Mouse (Mus musculus) limb, embryonic 15.5 days (tissue): Measurements from ENCODE around the gene Sorbs1. TPM values are rescaled to one million over a fixed set of nuclear protein-coding genes. Genes with fewer than 3 reads are reported as not detected.

Experiments used
- ATAC-seq: fragments of 200-750 bp; cut with Nextera tagmentation; 2 replicates; pipeline ENCODE4 v1.8.0; 2017; ENCODE audit warnings: low read depth, moderate TSS enrichment; ENCODE audit not compliant: insufficient number of reproducible peaks, low FRiP score, low TSS enrichment
- H3K27ac ChIP-seq: fragments of 300-500 bp; sonication (generic); 2 replicates; pipeline ENCODE4 v1.5.1; 2015; ENCODE audit warnings: moderate library complexity, mild to moderate bottlenecking, inconsistent platforms
- H3K27me3 ChIP-seq: fragments of 300-500 bp; sonication (generic); 2 replicates; pipeline ENCODE4 v1.6.1; 2015; ENCODE audit warnings: inconsistent platforms
- H3K36me3 ChIP-seq: fragments of 300-500 bp; sonication (generic); 2 replicates; pipeline ENCODE4 v1.6.1; 2015; ENCODE audit warnings: inconsistent platforms
- H3K4me1 ChIP-seq: fragments of 300-500 bp; sonication (generic); 2 replicates; pipeline ENCODE4 v1.6.1; 2015; ENCODE audit warnings: inconsistent platforms
- H3K4me2 ChIP-seq: fragments of 300-500 bp; sonication (generic); 2 replicates; pipeline ENCODE4 v1.6.1; 2015; ENCODE audit warnings: mild to moderate bottlenecking, inconsistent platforms
- H3K4me3 ChIP-seq: fragments of 300-500 bp; sonication (generic); 2 replicates; pipeline ENCODE4 v1.5.1; 2015; ENCODE audit warnings: mild to moderate bottlenecking, inconsistent platforms
- H3K9ac ChIP-seq: fragments of 300-500 bp; sonication (generic); 2 replicates; pipeline ENCODE4 v1.6.1; 2015; ENCODE audit warnings: inconsistent platforms
- H3K9me3 ChIP-seq: fragments of 300-500 bp; sonication (generic); 2 replicates; pipeline ENCODE4 v1.6.1; 2016; ENCODE audit warnings: inconsistent platforms
- WGBS: fragments of 180-500 bp; shearing (Covaris S2); methylation state at CpG from one replicate; pipeline ENCODE4 v1.1.7; 2015; 5-methylcytosine and 5-hydroxymethylcytosine counted together
- polyA plus RNA-seq: library from polyadenylated mRNA; unstranded; fragments of >200 nt; fragmentation: Nextera tagmentation; extraction: Ambion mirVana; gene quantifications from 2 replicates; pipeline ENCODE4 v1.2.1, GENCODE M21; 2015

Sorbs1 gene
- polyA plus RNA-seq, 1 experiment from 2014 or later, result 45.6 TPM

DNA sequence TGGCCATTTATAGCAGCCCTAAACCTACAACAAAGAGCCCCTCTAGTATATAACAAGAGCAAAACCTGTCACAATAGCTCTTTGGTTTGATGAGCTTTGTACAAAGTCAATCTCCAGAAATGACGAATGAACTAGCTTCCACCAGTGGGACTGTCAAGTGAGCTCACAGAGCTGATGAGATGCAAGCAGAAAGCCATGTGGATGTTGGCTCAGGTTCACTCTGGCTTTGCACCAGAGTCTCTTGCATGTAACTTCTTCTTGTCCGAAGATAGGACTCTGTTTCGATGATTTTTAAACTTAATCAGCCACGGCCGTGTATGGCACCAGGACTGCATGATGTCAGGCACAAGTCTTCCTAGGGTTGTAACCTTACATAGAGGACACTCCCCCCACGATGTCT lies 133.6 kb downstream of the Sorbs1 start:
- Histone ChIP-seq H3K9me3 (no peaks in the 10 kb centered on the region), H3K9ac (no peak overlapping the region), H3K36me3 (peaks cover 8% of the 10 kb centered on the region; the same call in 1 of the 2 replicates), H3K4me2 (no peak overlapping the region), H3K4me3 (no peak overlapping the region), H3K4me1 (peaks cover 7% of the 10 kb centered on the region), H3K27me3 (no peaks in the 10 kb centered on the region), H3K27ac (no peak overlapping the region; the same call in 1 of the 2 replicates)
- no peak for ATAC-seq
- WGBS, result 70% methylated on average over 6 of the region's 6 CpGs

DNA sequence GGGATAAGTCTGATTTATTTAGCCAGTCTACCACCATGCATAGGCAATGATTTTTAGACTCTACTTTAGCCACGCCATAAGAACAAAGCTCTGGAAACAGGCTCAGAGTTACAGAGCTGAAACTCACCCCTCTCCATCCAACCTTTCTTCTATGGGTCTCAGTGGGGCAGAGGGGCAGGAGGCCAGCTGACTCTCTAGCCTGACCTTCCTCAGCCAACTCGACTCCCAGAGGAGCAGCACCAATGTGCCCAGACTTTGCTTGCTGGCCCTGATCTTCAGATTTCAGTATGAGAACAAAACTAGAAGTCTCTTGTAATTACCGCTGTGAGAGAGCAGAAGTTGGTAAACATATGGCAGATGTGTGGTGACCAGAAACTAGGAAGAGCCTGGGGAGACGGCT lies 134.5 kb downstream of the Sorbs1 start:
- Histone ChIP-seq H3K4me1 (peaks cover 7% of the 10 kb centered on the region), H3K36me3 (peaks cover 8% of the 10 kb centered on the region; the same call in 1 of the 2 replicates), H3K9me3 (no peaks in the 10 kb centered on the region), H3K9ac (no peak overlapping the region), H3K4me2 (no peak overlapping the region), H3K4me3 (no peak overlapping the region), H3K27me3 (no peaks in the 10 kb centered on the region), H3K27ac (no peak overlapping the region)
- ATAC-seq, result no peak
- 85% methylated on average over 4 of the region's 4 CpGs for WGBS

DNA sequence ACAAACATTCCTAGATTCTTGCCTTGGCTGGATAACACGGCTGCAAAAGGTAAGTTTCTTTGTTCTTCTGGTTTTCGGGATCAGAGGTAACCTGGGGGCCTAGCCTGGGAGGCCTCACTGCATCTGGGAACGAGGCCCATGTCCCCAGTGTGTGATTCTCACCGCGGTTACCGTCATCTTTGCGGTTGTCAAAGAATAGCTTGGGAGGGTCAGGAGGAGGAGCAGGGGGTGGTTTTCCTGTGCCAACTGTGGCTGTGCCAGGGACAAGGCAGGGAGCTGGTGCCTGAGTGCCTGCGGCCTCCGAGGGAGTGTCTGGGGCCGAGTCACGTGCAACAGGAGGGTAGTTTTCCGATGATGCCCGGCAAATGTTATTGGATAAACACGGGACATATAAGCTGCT lies 135.9 kb downstream of the Sorbs1 start:
- no peak for ATAC-seq
- Histone ChIP-seq H3K9ac (no peak overlapping the region), H3K27ac (no peak overlapping the region), H3K4me1 (peaks cover 7% of the 10 kb centered on the region), H3K4me3 (no peak overlapping the region), H3K9me3 (no peaks in the 10 kb centered on the region), H3K36me3 (peaks cover 8% of the 10 kb centered on the region; the same call in 1 of the 2 replicates), H3K27me3 (no peaks in the 10 kb centered on the region), H3K4me2 (no peak overlapping the region)
- 81% methylated on average over 14 of the region's 14 CpGs for WGBS

DNA sequence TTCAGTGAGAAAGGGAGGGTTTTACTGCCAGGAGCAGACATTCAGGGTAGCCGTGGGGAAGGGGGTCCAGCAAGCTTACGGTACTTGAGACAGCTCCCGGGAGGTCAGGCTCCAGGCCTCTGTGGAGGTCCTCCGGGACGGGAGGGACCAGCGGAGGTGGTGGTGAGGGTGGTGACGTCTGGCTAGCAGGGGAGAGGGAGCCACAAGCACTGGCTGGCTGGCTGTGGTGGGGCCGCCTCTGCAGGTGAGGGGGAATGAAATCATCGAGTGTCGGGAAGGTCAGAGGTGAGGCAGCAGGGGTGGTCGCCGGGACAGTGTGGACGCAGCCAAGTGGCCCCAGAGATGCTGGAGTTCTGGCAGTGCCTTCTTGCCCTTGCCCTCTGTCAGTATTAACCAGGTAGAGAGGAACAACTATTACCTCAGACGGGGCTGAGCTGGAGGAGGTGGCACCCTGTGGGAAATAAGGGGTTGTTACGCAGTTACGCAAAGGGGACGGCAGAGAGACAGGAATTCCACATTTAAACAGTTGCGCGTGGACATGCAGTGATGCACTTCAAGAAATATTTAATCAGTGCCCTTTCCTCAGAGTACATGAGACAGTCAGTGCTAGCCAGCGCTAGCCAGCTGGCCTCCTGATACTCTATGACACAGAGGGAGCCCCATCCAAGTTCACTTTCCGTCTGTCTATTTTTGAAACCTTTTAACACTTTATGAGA lies 136.9 kb downstream of the Sorbs1 start:
- Histone ChIP-seq H3K4me1 (peaks cover 7% of the 10 kb centered on the region), H3K9ac (no peak overlapping the region), H3K9me3 (no peaks in the 10 kb centered on the region), H3K4me2 (no peak overlapping the region), H3K36me3 (peaks cover 8% of the 10 kb centered on the region; the same call in 1 of the 2 replicates), H3K27me3 (no peaks in the 10 kb centered on the region), H3K27ac (no peak overlapping the region), H3K4me3 (no peak overlapping the region)
- WGBS, result 68% methylated on average over 21 of the region's 21 CpGs
- ATAC-seq, result no peak

DNA sequence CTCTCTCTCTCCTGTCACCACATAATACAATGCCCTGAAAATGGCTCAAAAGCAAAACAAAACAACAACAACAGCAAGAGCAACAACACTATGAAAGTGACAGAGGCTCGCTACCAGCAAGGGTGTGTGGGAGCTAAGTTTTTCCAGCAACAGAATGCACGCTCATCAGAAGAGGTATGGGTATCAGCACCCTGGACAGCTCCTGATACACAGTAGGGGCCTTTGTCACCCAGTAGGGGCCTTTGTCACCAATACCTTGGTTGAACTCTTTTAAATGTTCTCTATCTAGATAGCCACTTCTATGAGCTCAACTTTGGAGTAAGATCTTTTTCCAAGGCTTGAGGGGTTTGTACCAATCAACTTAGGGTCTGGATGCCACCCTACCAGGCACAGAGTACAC lies 138.9 kb downstream of the Sorbs1 start:
- Histone ChIP-seq H3K4me3 (no peak overlapping the region), H3K4me2 (no peak overlapping the region), H3K9ac (no peak overlapping the region), H3K4me1 (peaks cover 12% of the 10 kb centered on the region), H3K36me3 (peaks cover 8% of the 10 kb centered on the region; the same call in 1 of the 2 replicates), H3K27me3 (no peaks in the 10 kb centered on the region), H3K9me3 (no peaks in the 10 kb centered on the region), H3K27ac (no peak overlapping the region)
- no peak for ATAC-seq
- WGBS, result 87% methylated on average over 2 of the region's 2 CpGs

DNA sequence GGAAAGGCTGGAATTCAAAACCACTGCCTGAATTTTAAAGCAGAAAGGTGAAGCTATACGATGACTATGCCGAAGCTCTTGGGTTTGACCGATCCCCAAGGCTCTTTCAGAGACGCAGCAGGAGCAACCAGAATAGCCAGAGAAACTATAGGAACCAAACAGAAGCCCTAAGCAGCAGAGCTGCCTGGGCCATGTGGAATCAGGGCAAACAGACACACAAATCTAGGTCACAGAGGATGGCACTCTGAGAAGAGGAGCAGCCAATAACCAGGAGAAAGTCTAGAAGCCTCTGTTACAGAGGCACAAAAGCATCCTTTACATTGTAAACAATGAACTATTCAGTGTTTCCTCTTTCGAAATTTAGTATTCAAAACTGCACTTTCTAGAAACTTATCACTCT lies 140.9 kb downstream of the Sorbs1 start:
- H3K4me3 ChIP-seq, result no peak overlapping the region
- peaks cover 9% of the 10 kb centered on the region for H3K4me1 ChIP-seq

DNA sequence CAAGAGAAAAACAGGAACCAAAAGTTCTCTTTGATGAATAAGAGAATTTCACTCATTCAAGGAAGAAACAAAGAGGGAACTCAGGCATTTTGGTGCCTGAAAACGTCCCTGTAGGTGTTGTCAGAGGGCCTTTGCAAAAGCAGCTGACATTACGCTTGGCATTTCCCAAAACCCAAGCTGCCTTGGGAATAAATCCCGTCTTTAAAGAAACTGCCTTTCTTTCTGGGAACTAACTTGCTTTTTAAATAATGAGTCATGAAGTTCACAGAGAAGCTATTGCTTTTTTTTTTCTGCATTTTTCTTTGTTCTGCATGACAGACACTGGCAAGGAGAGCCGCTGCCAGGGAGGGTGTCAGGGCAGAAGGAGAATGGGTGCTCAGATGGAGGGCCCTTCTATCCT lies 141.7 kb downstream of the Sorbs1 start:
- Histone ChIP-seq H3K9me3 (no peaks in the 10 kb centered on the region), H3K27ac (no peak overlapping the region), H3K27me3 (no peaks in the 10 kb centered on the region), H3K36me3 (peaks cover 8% of the 10 kb centered on the region; the same call in 1 of the 2 replicates), H3K4me3 (no peak overlapping the region), H3K4me1 (peaks cover 7% of the 10 kb centered on the region; the same call in 1 of the 2 replicates), H3K4me2 (no peak overlapping the region), H3K9ac (no peak overlapping the region)
- ATAC-seq, result no peak
- WGBS, result 60% methylated on average over 4 of the region's 4 CpGs

More for the DNA sequence above, 140.9 kb downstream of the Sorbs1 start:
- Histone ChIP-seq H3K36me3 (peaks cover 8% of the 10 kb centered on the region; the same call in 1 of the 2 replicates), H3K27ac (no peak overlapping the region), H3K27me3 (no peaks in the 10 kb centered on the region), H3K9me3 (no peaks in the 10 kb centered on the region), H3K4me2 (no peak overlapping the region), H3K9ac (no peak overlapping the region)
- no peak for ATAC-seq
- 95% methylated on average over 5 of the region's 5 CpGs for WGBS

DNA sequence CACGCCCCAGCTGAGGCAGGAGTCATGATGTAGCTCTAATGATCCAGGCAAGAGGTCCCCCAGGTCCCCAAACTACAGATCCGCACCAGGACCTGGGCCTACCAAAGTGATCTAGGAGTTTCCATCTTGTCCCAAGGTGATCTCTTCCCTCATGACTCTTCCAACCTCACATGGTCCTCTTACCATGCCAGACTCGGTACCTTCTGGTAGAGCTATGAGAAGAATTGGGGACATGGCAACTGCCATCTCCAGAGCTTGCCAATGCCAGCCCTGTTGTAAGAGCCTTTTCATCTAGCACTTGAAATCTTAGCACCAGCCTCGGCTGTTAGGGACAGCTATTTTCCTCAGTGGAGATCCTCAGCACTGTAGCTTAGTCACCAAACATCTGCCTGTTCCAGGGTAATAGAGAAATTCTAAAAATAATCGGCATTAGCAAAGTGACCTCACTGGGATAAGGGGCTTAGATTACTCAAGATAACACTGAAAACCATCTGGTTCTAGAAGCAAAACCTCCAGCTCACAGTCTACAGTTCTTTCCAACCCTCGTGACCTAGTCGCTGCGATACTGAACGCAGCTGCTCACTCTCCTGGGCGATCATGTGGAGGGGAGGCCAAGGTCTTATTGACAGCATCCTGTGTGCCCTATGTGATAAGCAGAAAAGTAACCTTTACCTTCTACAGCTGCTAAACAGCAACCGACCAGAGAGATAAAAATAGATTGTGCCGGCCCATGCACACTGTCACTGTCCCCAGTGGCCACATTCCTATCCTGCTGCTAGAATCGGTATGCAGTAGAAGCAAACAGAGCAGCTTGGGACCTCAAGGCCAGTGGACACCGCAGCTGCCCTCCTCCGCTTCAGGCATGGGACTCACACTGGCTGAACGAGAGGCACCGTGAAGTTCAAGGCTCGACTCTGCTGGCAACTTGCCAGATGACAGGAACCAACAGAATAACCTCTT lies 143.4 kb downstream of the Sorbs1 start:
- no peak overlapping the region for H3K9ac ChIP-seq
- no peaks in the 10 kb centered on the region for H3K36me3 ChIP-seq
- H3K27me3 ChIP-seq, result no peaks in the 10 kb centered on the region
- no peak overlapping the region for H3K27ac ChIP-seq
- H3K4me3 ChIP-seq, result no peak overlapping the region
- peak; percentile 33; the same call in 1 of the 2 replicates for ATAC-seq
- H3K4me1 ChIP-seq, result peaks cover 16% of the 10 kb centered on the region
- no peak overlapping the region for H3K4me2 ChIP-seq
- H3K9me3 ChIP-seq, result no peaks in the 10 kb centered on the region
- 70% methylated on average over 18 of the region's 18 CpGs for WGBS

DNA sequence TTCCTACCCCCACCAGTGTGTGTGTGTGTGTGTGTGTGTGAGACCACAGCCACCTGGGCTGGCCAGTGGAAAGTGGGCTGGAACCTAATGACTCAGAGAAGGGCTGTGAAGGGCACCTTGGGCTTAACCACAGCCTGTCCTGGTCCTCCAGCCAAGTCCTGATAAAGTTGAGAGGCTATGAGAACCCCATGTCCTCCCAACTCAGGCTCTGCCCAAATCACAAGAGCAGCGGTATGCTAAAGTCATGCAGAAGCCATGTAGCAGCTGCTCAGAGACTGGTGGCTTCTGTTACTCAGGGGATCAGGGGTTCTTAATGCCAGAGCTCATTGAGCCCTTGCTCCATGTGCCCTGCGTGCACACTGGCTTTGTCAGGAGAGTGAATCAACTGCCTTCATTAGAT lies 145.1 kb downstream of the Sorbs1 start:
- 89% methylated on average over 2 of the region's 2 CpGs for WGBS
- ATAC-seq, result no peak
- no peak overlapping the region for H3K9ac ChIP-seq

DNA sequence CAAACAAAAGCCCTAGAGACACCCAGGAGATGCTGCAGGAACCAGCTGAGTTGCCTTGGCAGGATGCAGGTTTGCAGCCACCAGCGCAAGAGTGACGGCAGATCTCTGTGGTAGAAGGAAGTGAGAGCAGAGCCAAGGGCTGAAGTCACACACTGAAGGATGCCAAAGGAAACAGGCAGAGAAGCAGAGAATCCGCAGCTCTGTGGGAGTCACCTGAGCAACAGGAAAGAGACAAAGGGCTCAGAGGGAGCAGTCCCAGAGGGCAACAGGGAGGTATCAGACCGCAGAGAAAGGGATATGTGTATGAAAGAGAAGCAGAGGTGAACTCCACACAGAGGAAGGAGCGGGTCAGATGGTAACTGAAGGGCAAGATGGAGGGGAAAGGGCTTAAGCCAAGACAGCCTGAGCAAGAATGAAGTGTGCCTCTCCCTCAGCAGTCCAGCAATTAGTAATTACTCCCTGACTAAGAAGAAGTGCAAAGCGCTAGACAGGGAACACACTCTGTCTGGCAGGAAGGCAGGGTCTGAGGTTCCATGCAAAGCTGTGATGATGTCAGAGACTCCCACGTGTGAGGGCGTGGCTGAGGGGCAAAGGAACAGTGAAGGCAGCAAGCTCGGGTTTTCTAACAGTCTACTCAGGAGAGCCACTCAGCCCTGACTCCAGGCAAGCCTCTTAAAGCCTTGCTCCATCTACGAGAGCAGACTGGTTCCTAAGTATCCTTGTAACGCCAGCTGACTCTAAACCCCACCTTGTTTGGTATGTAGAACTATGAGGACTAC lies 147.2 kb downstream of the Sorbs1 start:
- H3K4me3 ChIP-seq, result no peak overlapping the region
- WGBS, result 30% methylated on average over 11 of the region's 11 CpGs
- peak; percentile 37; the same call in 1 of the 2 replicates for ATAC-seq
- no peaks in the 10 kb centered on the region for H3K27me3 ChIP-seq
- H3K27ac ChIP-seq, result peak overlapping the region; percentile 65
- H3K9me3 ChIP-seq, result no peaks in the 10 kb centered on the region
- H3K9ac ChIP-seq, result no peak overlapping the region
- H3K36me3 ChIP-seq, result peaks cover 16% of the 10 kb centered on the region
- H3K4me1 ChIP-seq, result peaks cover 16% of the 10 kb centered on the region
- peak overlapping the region; percentile 26; the same call in 1 of the 2 replicates for H3K4me2 ChIP-seq

More for the DNA sequence above, 145.1 kb downstream of the Sorbs1 start:
- H3K27ac ChIP-seq, result no peak overlapping the region
- H3K36me3 ChIP-seq, result peaks cover 15% of the 10 kb centered on the region
- no peaks in the 10 kb centered on the region for H3K9me3 ChIP-seq
- no peak overlapping the region for H3K4me3 ChIP-seq
- no peaks in the 10 kb centered on the region for H3K27me3 ChIP-seq
- peaks cover 16% of the 10 kb centered on the region for H3K4me1 ChIP-seq
- H3K4me2 ChIP-seq, result no peak overlapping the region

DNA sequence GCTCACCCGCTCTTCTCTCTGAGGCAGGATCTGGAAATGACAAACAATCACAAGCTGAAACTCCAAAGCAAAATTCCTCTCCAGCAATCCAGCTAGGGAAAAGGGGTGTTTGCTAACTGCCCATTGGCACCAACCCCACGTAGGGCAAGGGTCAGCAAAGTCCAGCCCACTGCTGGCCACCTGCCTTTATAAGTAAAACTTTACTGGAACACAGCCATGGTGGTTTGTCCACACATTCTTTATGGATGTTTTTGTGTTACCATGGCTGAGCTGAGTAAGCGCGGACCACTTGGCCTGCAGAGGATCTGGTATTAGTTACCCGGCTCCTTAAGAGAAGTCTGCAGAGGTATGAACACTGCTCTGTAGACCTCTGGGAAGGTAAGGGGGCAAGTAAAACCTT lies 148.4 kb downstream of the Sorbs1 start:
- H3K4me1 ChIP-seq, result peaks cover 11% of the 10 kb centered on the region
- peaks cover 16% of the 10 kb centered on the region for H3K36me3 ChIP-seq
- 77% methylated on average over 5 of the region's 5 CpGs for WGBS
- H3K4me2 ChIP-seq, result no peak overlapping the region
- no peaks in the 10 kb centered on the region for H3K9me3 ChIP-seq
- H3K27me3 ChIP-seq, result no peaks in the 10 kb centered on the region
- no peak overlapping the region for H3K9ac ChIP-seq
- H3K27ac ChIP-seq, result no peak overlapping the region
- no peak overlapping the region for H3K4me3 ChIP-seq
- ATAC-seq, result no peak
